In the genomic region with DNA sequence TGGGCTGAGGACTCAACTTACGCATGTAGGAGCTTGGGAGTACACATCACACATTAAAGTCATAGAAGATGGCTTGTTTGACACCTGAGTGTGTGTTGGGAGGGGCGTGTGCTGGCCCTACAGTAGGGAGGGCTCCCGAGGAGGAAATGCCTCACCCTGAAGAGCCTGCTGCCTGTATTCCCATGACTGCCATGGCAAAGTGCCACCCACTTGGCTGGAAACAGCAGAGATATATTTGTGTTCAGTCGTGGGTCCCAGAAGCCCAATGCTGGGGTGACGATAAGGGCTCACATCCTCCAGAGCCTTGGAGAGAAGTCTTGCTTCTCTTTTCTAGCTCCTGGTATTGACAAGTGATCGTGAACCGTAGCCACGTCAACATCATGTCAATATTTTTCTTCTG, we compare ENCODE assay signal across 23 mouse cellular contexts.
"Had no signal": no experiment of that assay in that cellular context is flagged by ENCODE, and none has a peak within 500 bp of the region (broad histone marks: within the 10 kb centered on the region; RNA-seq: fewer than 3 reads in every experiment).

No protein-coding gene starts in this region.

- ATAC-seq: forebrain, embryonic 15.5 days; forebrain, postnatal 0 days; hindbrain, postnatal 0 days; intestine, embryonic 16.5 days; liver, embryonic 12.5 days had no signal

- H3K36me3 ChIP-seq: forebrain, embryonic 15.5 days; heart, embryonic 13.5 days; heart, embryonic 15.5 days; hindbrain, embryonic 13.5 days; hindbrain, embryonic 15.5 days; kidney, embryonic 15.5 days; limb, embryonic 13.5 days; limb, embryonic 15.5 days; liver, embryonic 12.5 days had no signal

- H3K27ac ChIP-seq: forebrain, embryonic 15.5 days; heart, embryonic 13.5 days; heart, embryonic 15.5 days; hindbrain, embryonic 13.5 days; hindbrain, embryonic 15.5 days; hindbrain, postnatal 0 days; kidney, embryonic 15.5 days; kidney, postnatal 0 days; limb, embryonic 13.5 days; limb, embryonic 15.5 days; liver, embryonic 12.5 days; liver, embryonic 14.5 days had no signal

- H3K4me1 ChIP-seq: heart, embryonic 15.5 days; liver, embryonic 12.5 days had no signal

- DNase-seq: forebrain, postnatal 0 days; gastrocnemius, postnatal 14 days; gastrocnemius, postnatal 36 days; kidney, adult 11 months; kidney, adult 2 months; kidney, adult 9 months; kidney, postnatal 14 days; kidney, postnatal 36 days; layer of hippocampus, adult 9-11 months; layer of hippocampus, postnatal 36 days had no signal

- H3K9ac ChIP-seq: forebrain, embryonic 15.5 days; forebrain, postnatal 0 days; heart, embryonic 13.5 days; heart, embryonic 15.5 days; hindbrain, embryonic 13.5 days; hindbrain, embryonic 15.5 days; kidney, embryonic 15.5 days; limb, embryonic 13.5 days; limb, embryonic 15.5 days; liver, embryonic 12.5 days; liver, embryonic 14.5 days had no signal

- H3K4me3 ChIP-seq: forebrain, embryonic 15.5 days; heart, embryonic 13.5 days; heart, embryonic 15.5 days; hindbrain, embryonic 13.5 days; hindbrain, embryonic 15.5 days; kidney, embryonic 15.5 days; limb, embryonic 13.5 days; limb, embryonic 15.5 days; liver, embryonic 12.5 days had no signal

- H3K4me2 ChIP-seq: forebrain, embryonic 15.5 days; heart, embryonic 13.5 days; heart, embryonic 15.5 days; hindbrain, embryonic 13.5 days; hindbrain, embryonic 15.5 days; kidney, embryonic 15.5 days; limb, embryonic 13.5 days; limb, embryonic 15.5 days; liver, embryonic 12.5 days had no signal

- H3K27me3 ChIP-seq: forebrain, embryonic 15.5 days; heart, embryonic 13.5 days; heart, embryonic 15.5 days; hindbrain, embryonic 13.5 days; hindbrain, embryonic 15.5 days; kidney, embryonic 15.5 days; limb, embryonic 13.5 days; liver, embryonic 12.5 days had no signal

- H3K9me3 ChIP-seq: forebrain, embryonic 15.5 days; heart, embryonic 13.5 days; heart, embryonic 15.5 days; hindbrain, embryonic 13.5 days; hindbrain, embryonic 15.5 days; kidney, embryonic 15.5 days; limb, embryonic 13.5 days; limb, embryonic 15.5 days; liver, embryonic 12.5 days had no signal
